Mouse (Mus musculus): Measurements from ENCODE around the gene Ifitm3.
A peak's percentile ranks its signal among the peaks of the same experiment; 100 is the strongest.
"Not testable (repeated sequence)": the region's sequence is repeated elsewhere in the genome, so short reads cannot be mapped to it uniquely, and the experiment has no call there.

Ifitm3 gene

GRCm38 (mm10) chr7:141032458-141033167, 22.0 kb upstream of the Ifitm3 start:
- DNase-seq (ENCODE audit: low spot score), result no peak

DNA sequence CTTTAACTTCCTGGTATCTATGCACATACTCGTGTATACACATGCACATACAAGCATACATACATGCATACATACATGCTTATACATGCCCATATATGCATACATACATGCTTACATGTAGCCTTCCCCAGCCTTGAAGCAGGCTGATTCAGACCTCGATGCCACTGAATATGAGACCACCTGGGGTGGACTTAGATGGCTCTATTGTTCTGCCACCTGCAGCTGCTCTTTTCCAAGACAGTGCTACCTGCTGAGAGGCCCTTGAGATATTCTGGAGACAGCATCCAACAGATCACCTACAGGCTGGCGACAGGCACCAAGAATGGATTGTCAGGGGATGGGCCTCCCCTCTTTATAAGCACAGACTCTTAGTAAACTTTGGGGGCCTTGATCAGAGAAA, 19.8 kb upstream of the Ifitm3 start:
- no peak for DNase-seq (ENCODE audit: low spot score)

- no peak for DNase-seq (ENCODE audit: low spot score)
Observed at GRCm38 (mm10) chr7:141028831-141029230, 18.3 kb upstream of the Ifitm3 start, which contains the start of gene Gm17387. TSS of gene Gm17387 (plus strand) at chr7:141029131.

DNA sequence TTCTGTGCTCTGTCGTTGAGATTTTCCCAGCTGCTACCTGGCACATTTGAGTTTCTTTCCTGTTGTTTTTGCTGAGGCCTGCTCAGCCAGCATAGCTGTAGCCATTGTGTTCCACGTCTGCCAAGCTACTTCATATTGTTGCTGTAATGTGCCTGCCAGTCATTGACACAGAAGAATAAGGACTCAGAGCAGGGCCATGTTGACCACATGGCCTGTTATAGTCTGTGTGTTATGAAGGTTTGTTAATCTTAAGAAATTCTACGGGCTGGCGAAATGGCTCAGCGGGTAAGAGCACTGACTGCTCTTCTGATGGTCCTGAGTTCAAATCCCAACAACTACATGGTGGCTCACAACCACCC, 16.1 kb upstream of the Ifitm3 start:
- DNase-seq (ENCODE audit: low spot score), result peak; percentile 32

DNA sequence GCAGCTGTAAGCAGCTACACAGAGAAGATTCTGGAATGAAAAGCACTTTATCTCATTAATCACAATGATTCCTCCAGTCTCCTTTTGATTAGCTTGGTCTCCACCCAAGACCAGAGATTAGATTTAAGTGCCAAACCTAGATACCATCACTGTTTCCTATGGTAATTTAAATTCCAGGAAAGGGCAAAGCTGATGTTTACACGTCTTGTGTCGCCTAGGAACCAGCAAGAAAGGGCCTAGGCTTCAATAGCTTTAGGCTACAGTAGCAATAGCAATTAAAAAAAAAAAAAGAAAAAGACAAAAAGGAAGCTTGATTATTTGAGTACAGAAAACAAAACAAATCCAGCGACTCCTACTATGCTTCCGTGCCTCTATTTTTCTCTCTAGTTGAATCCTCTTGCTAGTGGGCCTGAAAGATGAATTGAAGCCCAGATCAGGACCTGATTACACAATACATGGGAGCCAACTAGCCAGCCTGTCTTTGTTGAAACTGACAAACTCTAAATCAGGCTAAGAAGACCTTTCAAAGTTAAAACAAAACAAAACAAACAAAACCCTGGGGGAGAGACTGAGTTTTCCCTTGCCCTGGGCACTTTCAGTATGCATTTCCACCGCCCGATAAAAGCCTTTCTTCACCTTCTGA, 15.6 kb upstream of the Ifitm3 start:
- no peak for DNase-seq (ENCODE audit: low spot score)

- DNase-seq (ENCODE audit: low spot score), result peak; percentile 76
Observed at GRCm38 (mm10) chr7:141024865-141025838, 14.6 kb upstream of the Ifitm3 start.

DNA sequence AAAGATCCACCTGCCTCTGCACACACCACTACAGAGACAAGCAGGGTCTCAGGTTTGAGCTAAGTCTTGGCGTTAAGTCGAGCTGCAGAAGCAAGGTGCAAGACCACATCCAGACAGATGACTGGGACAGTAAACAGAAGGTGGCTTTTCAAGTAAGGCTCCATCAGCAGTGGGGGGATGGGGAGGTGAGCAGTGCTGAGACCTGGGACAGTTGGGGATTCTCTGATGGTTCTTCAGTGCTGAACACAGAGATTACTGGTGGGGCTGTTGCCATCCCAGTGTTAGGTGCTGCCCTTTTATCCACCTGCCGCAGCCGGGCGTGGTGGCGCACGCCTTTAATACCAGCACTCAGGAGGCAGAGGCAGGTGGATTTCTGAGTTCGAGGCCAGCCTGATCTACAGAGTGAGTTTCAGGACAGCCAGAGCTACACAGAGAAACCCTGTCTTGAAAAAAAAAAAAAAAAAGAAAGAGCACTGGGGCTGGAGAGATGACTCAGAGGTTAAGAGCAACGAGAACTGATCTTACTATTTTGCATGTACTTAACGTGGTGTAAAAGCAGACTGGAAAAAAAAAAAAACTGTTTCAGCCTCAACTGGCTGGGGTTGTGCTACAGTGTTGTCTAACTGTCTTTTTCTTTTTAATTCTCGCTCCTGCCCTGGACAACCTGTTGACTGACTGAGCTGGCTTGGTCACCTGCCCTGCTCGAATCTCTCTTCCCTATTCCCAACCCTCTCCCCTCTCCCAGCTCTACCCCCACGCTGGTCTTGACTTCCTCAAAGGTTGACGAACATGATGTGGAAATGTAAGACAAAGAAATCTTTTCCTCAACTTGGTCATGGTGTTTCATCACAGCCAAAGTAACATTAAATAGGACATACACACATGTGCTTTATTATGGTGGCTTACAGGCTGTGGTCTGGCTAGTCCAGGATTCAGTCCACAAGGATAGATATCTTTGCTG, 11.2 kb upstream of the Ifitm3 start:
- no peak for DNase-seq (ENCODE audit: low spot score)

DNA sequence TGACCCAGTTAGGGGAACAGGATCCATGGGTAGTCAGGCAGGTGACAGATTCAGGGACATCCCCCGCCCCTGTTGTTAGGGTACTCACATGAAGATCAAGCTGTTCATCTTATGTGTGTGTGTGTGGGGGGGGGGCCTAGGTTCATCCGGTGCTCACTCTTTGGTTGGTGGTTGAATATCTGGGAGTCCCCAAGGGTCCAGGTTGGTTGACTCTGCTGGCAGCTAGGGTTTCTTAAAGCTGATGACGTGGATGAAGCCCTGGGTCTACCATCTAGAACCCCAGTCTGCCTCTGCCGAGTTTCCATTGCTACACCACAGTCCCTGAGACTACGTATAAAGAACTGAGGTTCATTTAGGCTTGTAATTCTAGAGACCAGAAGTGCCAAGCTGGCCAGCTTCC, 8.5 kb upstream of the Ifitm3 start:
- DNase-seq (ENCODE audit: low spot score), result no peak

- not testable (repeated sequence) for DNase-seq (ENCODE audit: low spot score)
Observed at GRCm38 (mm10) chr7:141017824-141018223, 7.3 kb upstream of the Ifitm3 start, which contains the start of gene Ifitm6. TSS of gene Ifitm6 (minus strand) at chr7:141017924.

DNA sequence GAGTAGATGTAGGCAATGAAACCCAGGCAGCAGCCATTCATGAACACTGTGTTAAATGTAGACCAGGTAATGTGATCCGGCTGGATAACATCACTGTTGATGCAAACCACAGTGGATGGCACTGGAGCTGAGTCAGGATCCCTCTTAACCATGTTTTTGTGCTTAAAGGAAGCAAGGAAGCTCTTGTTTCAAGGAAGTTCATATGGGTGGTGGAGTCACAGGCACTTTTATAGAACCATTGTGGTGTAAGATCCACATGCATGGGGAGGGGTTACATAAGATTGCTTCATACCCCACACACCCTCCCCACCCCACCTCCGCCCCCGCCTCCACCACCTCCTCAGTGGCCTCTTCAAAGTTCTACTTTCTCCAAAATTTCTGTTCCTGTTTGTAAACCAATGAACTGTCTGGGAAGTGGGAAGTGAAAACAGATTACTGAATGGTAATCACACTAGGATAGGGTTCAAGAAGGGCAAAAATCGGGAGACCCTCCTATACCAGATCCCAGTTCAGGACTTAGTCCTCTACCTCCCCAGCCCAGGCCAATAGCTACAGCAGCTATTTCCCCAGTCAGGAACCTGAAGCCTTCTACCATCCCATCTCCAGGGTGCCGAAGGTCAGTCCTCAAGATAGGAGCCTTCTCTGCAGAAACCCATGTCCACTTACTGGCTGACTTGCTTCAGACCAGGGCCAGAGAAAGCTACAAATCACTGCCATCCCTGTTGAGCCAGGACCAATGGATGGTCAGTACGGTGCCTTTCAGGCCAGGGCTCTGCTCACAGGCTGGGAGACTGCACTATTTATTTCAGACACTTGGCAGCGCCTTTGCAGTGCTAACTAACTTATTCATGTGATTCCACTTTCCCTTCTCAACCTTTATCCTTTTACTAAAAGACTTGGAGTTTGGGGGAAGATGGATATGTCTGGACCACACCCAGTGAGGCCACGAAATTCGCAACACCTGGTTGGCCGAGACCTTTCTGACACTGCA, 6.4 kb upstream of the Ifitm3 start:
- DNase-seq (ENCODE audit: low spot score), result no peak

GRCm38 (mm10) chr7:141011238-141011770, 734 bp upstream of the Ifitm3 start:
- no peak for DNase-seq (ENCODE audit: low spot score)

- DNase-seq (ENCODE audit: low spot score), result no peak
Observed at GRCm38 (mm10) chr7:141009665-141010064, 905 bp downstream of the Ifitm3 start.

DNA sequence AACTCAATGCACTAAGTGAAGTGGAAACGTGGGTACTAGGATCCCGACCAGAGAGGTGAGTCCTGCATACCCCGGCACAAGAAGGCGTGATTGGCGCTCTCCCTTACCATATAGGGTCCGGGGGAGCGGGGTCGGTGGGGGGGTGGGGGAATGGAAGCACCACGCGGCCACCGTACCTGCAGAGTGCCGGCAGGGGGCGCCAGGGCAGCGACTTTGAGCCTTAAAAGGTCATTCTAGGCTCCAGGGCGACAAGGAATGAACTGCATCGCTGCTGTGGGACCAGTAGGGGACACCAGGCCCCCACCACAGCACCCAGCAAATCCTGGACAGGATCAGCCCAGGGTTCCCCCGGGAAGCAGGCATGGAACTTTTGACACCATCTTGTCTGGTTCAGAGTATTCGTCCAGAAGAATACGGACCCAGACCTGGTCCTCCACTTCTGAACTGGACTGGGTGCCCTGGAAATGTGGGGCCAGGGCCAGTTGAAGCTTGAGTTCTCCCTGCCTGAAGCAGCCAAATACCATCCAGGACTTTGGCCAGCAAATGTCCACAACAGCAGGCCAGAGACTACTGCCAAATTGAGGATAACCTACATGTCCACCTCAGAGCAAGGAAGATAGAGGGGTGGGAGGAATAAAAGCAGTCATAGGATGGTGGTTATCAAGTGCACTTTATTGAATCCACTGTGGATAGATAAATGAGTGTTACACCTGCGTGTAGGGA, 1.5 kb downstream of the Ifitm3 start:
- peak; percentile 95 for DNase-seq (ENCODE audit: low spot score)

GRCm38 (mm10) chr7:141008312-141008761, 2.2 kb downstream of the Ifitm3 start:
- peak; percentile 55 for DNase-seq (ENCODE audit: low spot score)

DNA sequence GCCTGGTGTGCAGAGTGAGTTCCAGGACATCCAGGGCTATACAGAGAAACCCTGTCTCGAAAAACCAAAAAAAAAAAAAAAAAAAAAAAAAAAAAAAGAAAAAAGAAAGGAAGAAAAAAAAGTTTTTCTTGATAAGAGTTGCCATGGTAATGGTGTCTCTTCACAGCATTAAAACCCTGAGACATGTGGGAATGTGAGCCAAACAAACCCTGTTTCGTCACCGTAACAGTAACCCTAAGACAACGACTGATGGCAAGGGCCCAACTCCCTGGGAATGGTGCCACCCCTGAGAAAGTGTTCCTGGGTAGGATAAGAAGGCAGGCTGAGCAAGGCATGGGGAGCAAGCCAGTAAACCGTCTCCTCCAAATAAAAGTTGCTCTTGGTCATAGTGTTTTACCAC, 3.7 kb downstream of the Ifitm3 start:
- DNase-seq (ENCODE audit: low spot score), result no peak

- DNase-seq (ENCODE audit: low spot score), result no peak
Observed at GRCm38 (mm10) chr7:141006446-141006845, 4.1 kb downstream of the Ifitm3 start.

- DNase-seq (ENCODE audit: low spot score), result no peak
Observed at GRCm38 (mm10) chr7:141003248-141004010, 7.1 kb downstream of the Ifitm3 start.

Measured in embryo, embryonic 10 days (tissue).